Mouse (Mus musculus) intestine, embryonic 16.5 days (tissue): ENCODE results near the gene Klhl32. TPM values are rescaled to one million over a fixed set of nuclear protein-coding genes. Genes with fewer than 3 reads are reported as not detected.

ENCODE experiments used
- ATAC-seq: fragments of 200-750 bp; cut with Nextera tagmentation; 2 replicates; pipeline ENCODE4 v1.8.0; 2017; ENCODE audit warnings: moderate TSS enrichment, moderate library complexity
- H3K27ac ChIP-seq: fragments of 300-500 bp; sonication (generic); 2 replicates; pipeline ENCODE4 v1.5.1; 2014; ENCODE audit warnings: mild to moderate bottlenecking, low read length
- H3K27me3 ChIP-seq: fragments of 300-500 bp; sonication (generic); replicated peaks from 2 replicates; pipeline ENCODE4 v1.6.1; 2014; ENCODE audit warnings: low read length, control low read depth, mixed read lengths; ENCODE audit not compliant: control insufficient read depth, insufficient read depth
- H3K36me3 ChIP-seq: fragments of 300-500 bp; sonication (generic); 2 replicates; pipeline ENCODE4 v1.6.1; 2014; ENCODE audit warnings: low read length, control low read depth; ENCODE audit not compliant: control insufficient read depth, insufficient read depth
- H3K4me1 ChIP-seq: fragments of 300-500 bp; sonication (generic); 2 replicates; pipeline ENCODE4 v1.6.1; 2014; ENCODE audit warnings: low read length, control low read depth, mixed read lengths; ENCODE audit not compliant: control insufficient read depth, insufficient read depth
- H3K4me2 ChIP-seq: fragments of 300-500 bp; sonication (generic); 2 replicates; pipeline ENCODE4 v1.6.1; 2014; ENCODE audit warnings: low read depth, low read length, control low read depth
- H3K4me3 ChIP-seq: fragments of 300-500 bp; sonication (generic); 2 replicates; pipeline ENCODE4 v1.5.1; 2014; ENCODE audit warnings: mild to moderate bottlenecking, low read length
- H3K9ac ChIP-seq: fragments of 300-500 bp; sonication (generic); 2 replicates; pipeline ENCODE4 v1.6.1; 2014; ENCODE audit warnings: low read depth, low read length
- H3K9me3 ChIP-seq: fragments of 300-500 bp; sonication (generic); 2 replicates; pipeline ENCODE4 v1.6.1; 2016; ENCODE audit warnings: low read length, control low read depth; ENCODE audit not compliant: control insufficient read depth
- WGBS: fragments of 180-500 bp; shearing (Covaris S2); extraction: QIAGEN DNeasy Blood & Tissue Kit; methylation state at CpG from one replicate; pipeline ENCODE4 v1.1.7; 2014; 5-methylcytosine and 5-hydroxymethylcytosine counted together
- polyA plus RNA-seq: library from polyadenylated mRNA; unstranded; fragments of >200 nt; fragmentation: Nextera tagmentation; extraction: Ambion mirVana; gene quantifications from 2 replicates; pipeline ENCODE4 v1.2.1, GENCODE M21; 2015

Gene Klhl32
- polyA plus RNA-seq, 1 experiment from 2014 or later: 3.3 TPM

GRCm38 (mm10) chr4:24799037-24799436, 51.9 kb downstream of the Klhl32 start:
- H3K9ac ChIP-seq: no peak overlapping the region
- H3K36me3 ChIP-seq: no peaks in the 10 kb centered on the region
- H3K27ac ChIP-seq: no peak overlapping the region
- WGBS: 82% methylated on average over 6 of the region's 6 CpGs
- no peak overlapping the region for H3K4me3 ChIP-seq
- peak; percentile 21; the same call in 1 of the 2 replicates for ATAC-seq
- no peak overlapping the region for H3K4me2 ChIP-seq
- no peaks in the 10 kb centered on the region for H3K9me3 ChIP-seq
- H3K4me1 ChIP-seq: no peaks in the 10 kb centered on the region
- no peaks in the 10 kb centered on the region for H3K27me3 ChIP-seq

- no peaks in the 10 kb centered on the region for H3K9me3 ChIP-seq
- H3K27ac ChIP-seq: no peak overlapping the region
- ATAC-seq: no peak
- no peak overlapping the region for H3K4me3 ChIP-seq
- H3K4me1 ChIP-seq: no peaks in the 10 kb centered on the region
- no peak overlapping the region for H3K4me2 ChIP-seq
- H3K27me3 ChIP-seq: no peaks in the 10 kb centered on the region
- H3K36me3 ChIP-seq: no peaks in the 10 kb centered on the region
- 51% methylated on average over 3 of the region's 3 CpGs for WGBS
- H3K9ac ChIP-seq: no peak overlapping the region
Observed at GRCm38 (mm10) chr4:24797868-24798267, 53.1 kb downstream of the Klhl32 start.

GRCm38 (mm10) chr4:24797280-24797679, 53.6 kb downstream of the Klhl32 start:
- Histone ChIP-seq H3K9me3 (no peaks in the 10 kb centered on the region), H3K27me3 (no peaks in the 10 kb centered on the region), H3K4me2 (no peak overlapping the region), H3K27ac (no peak overlapping the region), H3K4me3 (no peak overlapping the region), H3K36me3 (no peaks in the 10 kb centered on the region), H3K4me1 (no peaks in the 10 kb centered on the region), H3K9ac (no peak overlapping the region)
- no peak for ATAC-seq
- WGBS: 84% methylated on average over 5 of the region's 5 CpGs

DNA sequence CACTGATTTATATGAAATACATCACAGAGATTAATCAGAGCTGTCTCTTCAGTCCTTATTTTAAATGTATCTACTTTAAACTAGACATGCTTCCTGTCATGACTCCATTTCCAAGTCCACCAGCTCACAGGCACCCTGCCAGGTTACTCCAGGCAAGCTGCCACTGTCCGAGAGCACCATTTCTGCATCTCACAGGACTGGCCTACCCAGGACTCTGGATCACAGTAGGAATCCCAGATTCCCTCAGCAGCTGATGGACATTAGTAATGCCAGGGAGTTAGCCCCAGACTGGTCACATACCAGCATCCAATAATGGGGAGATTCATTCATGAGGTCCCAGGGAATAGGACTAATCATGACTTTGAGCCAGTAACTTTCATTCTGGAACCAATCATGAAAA, 54.7 kb downstream of the Klhl32 start:
- H3K9ac ChIP-seq: no peak overlapping the region
- H3K9me3 ChIP-seq: no peaks in the 10 kb centered on the region
- H3K4me3 ChIP-seq: no peak overlapping the region
- H3K4me2 ChIP-seq: no peak overlapping the region
- no peak for ATAC-seq
- H3K27ac ChIP-seq: no peak overlapping the region
- WGBS: 57% methylated on average over 1 of the region's 1 CpGs
- no peaks in the 10 kb centered on the region for H3K4me1 ChIP-seq
- no peaks in the 10 kb centered on the region for H3K36me3 ChIP-seq
- no peaks in the 10 kb centered on the region for H3K27me3 ChIP-seq

GRCm38 (mm10) chr4:24795180-24795579, 55.7 kb downstream of the Klhl32 start:
- H3K4me2 ChIP-seq: no peak overlapping the region
- no peak overlapping the region for H3K9ac ChIP-seq
- H3K27me3 ChIP-seq: no peaks in the 10 kb centered on the region
- H3K36me3 ChIP-seq: no peaks in the 10 kb centered on the region
- no peak for ATAC-seq
- H3K9me3 ChIP-seq: no peaks in the 10 kb centered on the region
- H3K27ac ChIP-seq: no peak overlapping the region
- no peaks in the 10 kb centered on the region for H3K4me1 ChIP-seq
- 87% methylated on average over 2 of the region's 2 CpGs for WGBS
- H3K4me3 ChIP-seq: no peak overlapping the region

DNA sequence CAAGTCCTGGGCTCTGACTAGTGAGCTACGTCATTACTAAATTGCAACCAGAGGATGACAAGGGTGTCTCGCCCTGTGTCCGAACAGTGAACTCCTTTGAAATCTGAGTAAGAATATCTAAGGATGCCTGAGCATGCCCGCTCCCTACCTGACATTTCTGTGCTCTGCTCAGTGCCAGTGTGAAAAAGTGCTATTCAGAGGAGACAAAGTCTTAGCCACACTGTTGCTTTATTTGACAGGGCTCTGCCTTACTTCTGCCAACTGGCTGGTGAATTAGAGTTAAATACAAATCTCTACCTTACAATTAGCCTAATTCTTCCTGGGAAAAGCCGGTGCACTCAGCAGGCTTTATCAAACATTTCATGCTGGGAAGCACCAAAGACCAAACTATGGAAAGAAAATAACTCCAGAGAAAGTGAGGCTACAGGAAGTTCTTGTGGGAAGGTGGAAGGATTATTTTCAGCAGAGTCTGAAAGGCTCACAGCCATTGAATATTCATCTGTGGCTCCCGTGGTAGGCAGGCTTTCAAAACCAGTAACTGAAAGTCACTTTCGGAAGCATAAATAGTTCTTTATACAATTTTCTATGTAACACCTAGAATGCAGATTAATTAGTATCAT, 57.1 kb downstream of the Klhl32 start:
- Histone ChIP-seq H3K4me3 (no peak overlapping the region), H3K36me3 (no peaks in the 10 kb centered on the region), H3K9me3 (no peaks in the 10 kb centered on the region), H3K4me2 (no peak overlapping the region), H3K9ac (no peak overlapping the region), H3K27me3 (no peaks in the 10 kb centered on the region), H3K27ac (no peak overlapping the region), H3K4me1 (no peaks in the 10 kb centered on the region)
- no peak for ATAC-seq
- WGBS: 64% methylated on average over 7 of the region's 7 CpGs

DNA sequence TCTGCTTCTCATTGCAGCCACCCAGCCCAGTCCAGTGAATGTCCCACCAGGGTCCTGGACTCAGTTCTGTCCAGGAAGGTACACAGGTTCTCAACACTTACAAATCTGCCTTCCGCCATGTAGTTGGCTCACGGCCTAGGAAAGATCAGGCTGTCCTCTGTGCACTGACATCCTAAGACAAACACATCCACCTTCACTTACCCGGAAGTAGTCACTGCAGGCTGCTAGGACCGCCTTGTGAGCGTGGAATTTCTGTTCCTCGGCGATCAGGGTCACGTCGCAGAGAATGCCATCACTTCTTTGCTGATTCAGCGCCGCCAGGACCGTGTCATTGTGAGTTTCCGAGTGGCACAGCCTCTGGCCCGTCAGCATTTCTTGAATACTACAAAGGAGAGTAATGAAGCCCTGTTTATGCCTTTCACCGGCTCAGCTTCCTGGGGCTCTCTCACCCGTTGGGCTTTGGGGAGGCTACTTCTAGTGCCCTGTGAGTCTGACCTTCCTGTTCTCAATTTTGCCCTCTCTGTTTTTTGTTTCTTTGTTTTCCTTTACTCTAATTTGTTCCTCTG, 58.4 kb downstream of the Klhl32 start:
- 50% methylated on average over 16 of the region's 16 CpGs for WGBS
- Histone ChIP-seq H3K27ac (no peak overlapping the region), H3K4me3 (no peak overlapping the region), H3K36me3 (no peaks in the 10 kb centered on the region), H3K4me2 (peak overlapping the region; percentile 9; the same call in 1 of the 2 replicates), H3K9me3 (no peaks in the 10 kb centered on the region), H3K4me1 (no peaks in the 10 kb centered on the region), H3K27me3 (no peaks in the 10 kb centered on the region), H3K9ac (no peak overlapping the region)
- no peak for ATAC-seq

DNA sequence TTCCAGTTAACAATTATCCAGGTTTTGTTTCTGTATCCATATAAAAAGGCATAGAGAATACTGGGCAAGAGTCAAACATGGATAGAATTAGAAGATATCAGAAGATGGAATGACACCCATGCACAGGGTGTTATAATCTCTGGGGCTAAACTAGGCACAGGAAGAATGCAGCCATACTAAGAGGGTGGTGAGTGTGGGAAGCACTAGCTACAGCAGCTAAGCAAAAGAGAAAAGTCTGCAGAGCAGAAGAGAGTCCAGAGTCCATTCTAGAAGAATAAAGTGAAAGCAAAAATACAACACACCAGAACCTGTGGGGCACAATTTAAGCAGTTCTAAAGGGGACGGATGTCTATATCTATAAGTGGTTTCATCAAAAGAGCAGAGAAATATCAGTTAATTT, 61.6 kb downstream of the Klhl32 start:
- no peaks in the 10 kb centered on the region for H3K27me3 ChIP-seq
- no peaks in the 10 kb centered on the region for H3K9me3 ChIP-seq
- H3K27ac ChIP-seq: no peak overlapping the region
- peak; percentile 67; the same call in 1 of the 2 replicates for ATAC-seq
- H3K4me2 ChIP-seq: no peak overlapping the region
- no peaks in the 10 kb centered on the region for H3K4me1 ChIP-seq
- 82% methylated on average over 1 of the region's 1 CpGs for WGBS
- no peak overlapping the region for H3K9ac ChIP-seq
- H3K4me3 ChIP-seq: no peak overlapping the region
- no peaks in the 10 kb centered on the region for H3K36me3 ChIP-seq

- WGBS: 49% methylated on average over 7 of the region's 7 CpGs
- H3K9ac ChIP-seq: no peak overlapping the region
- H3K9me3 ChIP-seq: no peaks in the 10 kb centered on the region
- no peak overlapping the region for H3K4me2 ChIP-seq
- ATAC-seq: peak; percentile 74
- H3K36me3 ChIP-seq: no peaks in the 10 kb centered on the region
- no peak overlapping the region for H3K27ac ChIP-seq
- no peaks in the 10 kb centered on the region for H3K4me1 ChIP-seq
- H3K4me3 ChIP-seq: no peak overlapping the region
- H3K27me3 ChIP-seq: no peaks in the 10 kb centered on the region
Observed at GRCm38 (mm10) chr4:24785757-24786532, 65.0 kb downstream of the Klhl32 start.
